Mouse (Mus musculus) intestine, embryonic 15.5 days (tissue): ENCODE measurements at regions not wholly inside any gene's neighbourhood (a gene's known extent, or its start where the extent isn't known, plus 50 kb on each side); places are given as distances from the start of the nearest gene placed in this dataset.
"Not testable (repeated sequence)": the region's sequence is repeated elsewhere in the genome, so short reads cannot be mapped to it uniquely, and the experiment has no call there.

ENCODE experiments used
- ATAC-seq: fragments of 200-750 bp; cut with Nextera tagmentation; 2 replicates; pipeline ENCODE4 v1.8.0; 2017; ENCODE audit warnings: moderate TSS enrichment, moderate library complexity
- H3K27ac ChIP-seq: fragments of 300-500 bp; sonication (generic); 2 replicates; pipeline ENCODE4 v1.5.1; 2015; ENCODE audit warnings: mild to moderate bottlenecking, inconsistent platforms
- H3K27me3 ChIP-seq: fragments of 300-500 bp; sonication (generic); replicated peaks from 2 replicates; pipeline ENCODE4 v1.6.1; 2015; ENCODE audit warnings: inconsistent platforms
- H3K36me3 ChIP-seq: fragments of 300-500 bp; sonication (generic); 2 replicates; pipeline ENCODE4 v1.6.1; 2015; ENCODE audit warnings: inconsistent platforms
- H3K4me1 ChIP-seq: fragments of 300-500 bp; sonication (generic); replicated peaks from 2 replicates; pipeline ENCODE4 v1.6.1; 2015; ENCODE audit warnings: inconsistent platforms
- H3K4me2 ChIP-seq: fragments of 300-500 bp; sonication (generic); replicated peaks from 2 replicates; pipeline ENCODE4 v1.6.1; 2015; ENCODE audit warnings: mild to moderate bottlenecking, inconsistent platforms
- H3K4me3 ChIP-seq: fragments of 300-500 bp; sonication (generic); replicated peaks from 2 replicates; pipeline ENCODE4 v1.5.1; 2015; ENCODE audit warnings: inconsistent platforms
- H3K9ac ChIP-seq: fragments of 300-500 bp; sonication (generic); 2 replicates; pipeline ENCODE4 v1.6.1; 2015; ENCODE audit warnings: inconsistent platforms
- H3K9me3 ChIP-seq: fragments of 300-500 bp; sonication (generic); 2 replicates; pipeline ENCODE4 v1.6.1; 2016; ENCODE audit warnings: inconsistent platforms
- WGBS: fragments of 180-500 bp; shearing (Covaris S2); methylation state at CpG from one replicate; pipeline ENCODE4 v1.1.7; 2015; 5-methylcytosine and 5-hydroxymethylcytosine counted together

GRCm38 (mm10) chr16:58100351-58100750, 307.9 kb upstream of the Dcbld2 start:
- H3K27ac ChIP-seq, result no peak overlapping the region
- H3K4me1 ChIP-seq, result no peaks in the 10 kb centered on the region
- H3K9ac ChIP-seq, result no peak overlapping the region
- no peaks in the 10 kb centered on the region for H3K36me3 ChIP-seq
- H3K4me2 ChIP-seq, result no peak overlapping the region
- H3K27me3 ChIP-seq, result no peaks in the 10 kb centered on the region
- no peak for ATAC-seq
- WGBS, result 87% methylated on average over 4 of the region's 4 CpGs
- no peak overlapping the region for H3K4me3 ChIP-seq
- no peaks in the 10 kb centered on the region for H3K9me3 ChIP-seq

GRCm38 (mm10) chr16:58110452-58110851, 297.8 kb upstream of the Dcbld2 start:
- Histone ChIP-seq H3K27ac (no peak overlapping the region), H3K36me3 (no peaks in the 10 kb centered on the region), H3K4me2 (no peak overlapping the region), H3K4me3 (no peak overlapping the region), H3K9me3 (no peaks in the 10 kb centered on the region), H3K9ac (no peak overlapping the region), H3K27me3 (no peaks in the 10 kb centered on the region), H3K4me1 (no peaks in the 10 kb centered on the region)
- no peak for ATAC-seq
- WGBS, result 81% methylated on average over 1 of the region's 1 CpGs

- no peak overlapping the region for H3K4me3 ChIP-seq
- 74% methylated on average over 1 of the region's 1 CpGs for WGBS
- no peaks in the 10 kb centered on the region for H3K9me3 ChIP-seq
- no peak for ATAC-seq
- H3K27me3 ChIP-seq, result no peaks in the 10 kb centered on the region
- no peak overlapping the region for H3K4me2 ChIP-seq
- no peaks in the 10 kb centered on the region for H3K4me1 ChIP-seq
- no peak overlapping the region for H3K27ac ChIP-seq
- H3K36me3 ChIP-seq, result no peaks in the 10 kb centered on the region
- H3K9ac ChIP-seq, result no peak overlapping the region
These were observed 282.2 kb upstream of the Dcbld2 start for GRCm38 (mm10) chr16:58126086-58126485.

GRCm38 (mm10) chr16:58136144-58136905, 271.9 kb upstream of the Dcbld2 start:
- H3K4me2 ChIP-seq, result no peak overlapping the region
- WGBS, result 85% methylated on average over 12 of the region's 12 CpGs
- ATAC-seq, result no peak
- H3K4me1 ChIP-seq, result no peaks in the 10 kb centered on the region
- H3K4me3 ChIP-seq, result no peak overlapping the region
- no peaks in the 10 kb centered on the region for H3K9me3 ChIP-seq
- no peak overlapping the region for H3K9ac ChIP-seq
- no peak overlapping the region for H3K27ac ChIP-seq
- no peaks in the 10 kb centered on the region for H3K36me3 ChIP-seq
- H3K27me3 ChIP-seq, result no peaks in the 10 kb centered on the region

- H3K36me3 ChIP-seq, result no peaks in the 10 kb centered on the region
- H3K4me3 ChIP-seq, result no peak overlapping the region
These were observed 271.3 kb upstream of the Dcbld2 start for GRCm38 (mm10) chr16:58136979-58137378.

GRCm38 (mm10) chr16:58137728-58138279, 270.4 kb upstream of the Dcbld2 start:
- no peaks in the 10 kb centered on the region for H3K9me3 ChIP-seq
- ATAC-seq, result no peak
- 50% methylated on average over 4 of the region's 4 CpGs for WGBS
- no peak overlapping the region for H3K9ac ChIP-seq
- no peaks in the 10 kb centered on the region for H3K4me1 ChIP-seq
- no peak overlapping the region for H3K4me3 ChIP-seq
- no peak overlapping the region for H3K27ac ChIP-seq
- H3K4me2 ChIP-seq, result no peak overlapping the region
- no peaks in the 10 kb centered on the region for H3K27me3 ChIP-seq
- H3K36me3 ChIP-seq, result no peaks in the 10 kb centered on the region

More at GRCm38 (mm10) chr16:58136979-58137378, 271.3 kb upstream of the Dcbld2 start:
- Histone ChIP-seq H3K27me3 (no peaks in the 10 kb centered on the region), H3K4me2 (no peak overlapping the region), H3K27ac (no peak overlapping the region), H3K9ac (no peak overlapping the region), H3K4me1 (no peaks in the 10 kb centered on the region), H3K9me3 (no peaks in the 10 kb centered on the region)
- no peak for ATAC-seq
- 76% methylated on average over 7 of the region's 7 CpGs for WGBS

- H3K4me2 ChIP-seq, result no peak overlapping the region
- H3K27ac ChIP-seq, result no peak overlapping the region
- H3K4me1 ChIP-seq, result no peaks in the 10 kb centered on the region
- 42% methylated on average over 6 of the region's 6 CpGs for WGBS
- H3K9me3 ChIP-seq, result no peaks in the 10 kb centered on the region
- H3K36me3 ChIP-seq, result no peaks in the 10 kb centered on the region
- ATAC-seq, result no peak
- H3K4me3 ChIP-seq, result no peak overlapping the region
- no peak overlapping the region for H3K9ac ChIP-seq
- H3K27me3 ChIP-seq, result no peaks in the 10 kb centered on the region
These were observed 261.8 kb upstream of the Dcbld2 start for GRCm38 (mm10) chr16:58146479-58146878.

- H3K27ac ChIP-seq, result no peak overlapping the region
- H3K9me3 ChIP-seq, result no peaks in the 10 kb centered on the region
- no peaks in the 10 kb centered on the region for H3K27me3 ChIP-seq
- H3K4me2 ChIP-seq, result no peak overlapping the region
- H3K4me3 ChIP-seq, result no peak overlapping the region
- no peaks in the 10 kb centered on the region for H3K36me3 ChIP-seq
- WGBS, result 41% methylated on average over 4 of the region's 4 CpGs
- ATAC-seq, result no peak
- H3K4me1 ChIP-seq, result no peaks in the 10 kb centered on the region
- no peak overlapping the region for H3K9ac ChIP-seq
These were observed 252.7 kb upstream of the Dcbld2 start for GRCm38 (mm10) chr16:58155538-58155937.

GRCm38 (mm10) chr16:58178744-58179401, 229.4 kb upstream of the Dcbld2 start:
- peak; percentile 61 for ATAC-seq

GRCm38 (mm10) chr16:58179981-58180380, 228.3 kb upstream of the Dcbld2 start:
- H3K4me3 ChIP-seq, H3K36me3 ChIP-seq, H3K27me3 ChIP-seq, H3K27ac ChIP-seq, H3K9ac ChIP-seq, H3K4me2 ChIP-seq, H3K4me1 ChIP-seq, ATAC-seq, H3K9me3 ChIP-seq: not testable (repeated sequence)

More at GRCm38 (mm10) chr16:58178744-58179401, 229.4 kb upstream of the Dcbld2 start:
- H3K27ac ChIP-seq, result peak overlapping the region; percentile 27; the same call in 1 of the 2 replicates
- no peak overlapping the region for H3K4me2 ChIP-seq
- no peak overlapping the region for H3K4me3 ChIP-seq
- no peak overlapping the region for H3K9ac ChIP-seq
- WGBS, result 38% methylated on average over 5 of the region's 5 CpGs
- H3K9me3 ChIP-seq, result no peaks in the 10 kb centered on the region
- no peaks in the 10 kb centered on the region for H3K36me3 ChIP-seq
- no peaks in the 10 kb centered on the region for H3K4me1 ChIP-seq
- H3K27me3 ChIP-seq, result no peaks in the 10 kb centered on the region

- H3K27ac ChIP-seq, result no peak overlapping the region
- peak; percentile 45; the same call in 1 of the 2 replicates for ATAC-seq
These were observed 213.4 kb upstream of the Dcbld2 start for GRCm38 (mm10) chr16:58194619-58195497.

GRCm38 (mm10) chr16:58211872-58212271, 196.4 kb upstream of the Dcbld2 start:
- 41% methylated on average over 2 of the region's 2 CpGs for WGBS
- H3K27me3 ChIP-seq, result no peaks in the 10 kb centered on the region
- no peak overlapping the region for H3K4me3 ChIP-seq
- H3K9me3 ChIP-seq, result no peaks in the 10 kb centered on the region
- no peaks in the 10 kb centered on the region for H3K4me1 ChIP-seq
- no peak overlapping the region for H3K27ac ChIP-seq
- H3K36me3 ChIP-seq, result no peaks in the 10 kb centered on the region
- H3K9ac ChIP-seq, result no peak overlapping the region
- no peak for ATAC-seq
- no peak overlapping the region for H3K4me2 ChIP-seq

More at GRCm38 (mm10) chr16:58194619-58195497, 213.4 kb upstream of the Dcbld2 start:
- H3K9me3 ChIP-seq, result no peaks in the 10 kb centered on the region
- no peaks in the 10 kb centered on the region for H3K27me3 ChIP-seq
- no peak overlapping the region for H3K4me2 ChIP-seq
- no peak overlapping the region for H3K9ac ChIP-seq
- H3K4me3 ChIP-seq, result no peak overlapping the region
- no peaks in the 10 kb centered on the region for H3K36me3 ChIP-seq
- WGBS, result 43% methylated on average over 5 of the region's 5 CpGs
- no peaks in the 10 kb centered on the region for H3K4me1 ChIP-seq
